Mouse (Mus musculus): ENCODE measurements around the gene Atxn7.

Atxn7 gene

GRCm38 (mm10) chr14:14062531-14063245 lies 101.4 kb downstream of the Atxn7 start:
- no peak for DNase-seq (ENCODE audit: extremely low read depth, insufficient read length, low spot score)

DNA sequence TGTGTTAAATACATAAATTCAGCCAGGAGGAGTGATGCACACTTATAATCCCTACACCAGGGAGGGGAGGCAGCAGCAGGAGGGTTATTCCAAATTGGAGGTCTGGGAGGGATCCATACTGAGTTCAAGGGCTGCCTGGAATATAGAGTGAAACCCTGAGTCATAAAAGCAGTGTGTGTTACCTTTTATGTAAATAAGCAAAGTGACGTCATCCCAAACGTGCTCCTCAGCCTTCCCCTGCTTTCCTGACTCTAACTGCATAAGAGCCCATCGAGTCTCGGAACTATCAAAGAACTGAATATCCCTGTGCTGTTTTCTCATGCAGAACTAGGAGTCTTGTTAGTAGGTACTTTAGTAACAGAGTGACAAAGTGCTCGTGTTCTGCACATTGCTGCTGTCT lies 102.1 kb downstream of the Atxn7 start:
- no peak for DNase-seq (ENCODE audit: extremely low read depth, insufficient read length, low spot score)

DNA sequence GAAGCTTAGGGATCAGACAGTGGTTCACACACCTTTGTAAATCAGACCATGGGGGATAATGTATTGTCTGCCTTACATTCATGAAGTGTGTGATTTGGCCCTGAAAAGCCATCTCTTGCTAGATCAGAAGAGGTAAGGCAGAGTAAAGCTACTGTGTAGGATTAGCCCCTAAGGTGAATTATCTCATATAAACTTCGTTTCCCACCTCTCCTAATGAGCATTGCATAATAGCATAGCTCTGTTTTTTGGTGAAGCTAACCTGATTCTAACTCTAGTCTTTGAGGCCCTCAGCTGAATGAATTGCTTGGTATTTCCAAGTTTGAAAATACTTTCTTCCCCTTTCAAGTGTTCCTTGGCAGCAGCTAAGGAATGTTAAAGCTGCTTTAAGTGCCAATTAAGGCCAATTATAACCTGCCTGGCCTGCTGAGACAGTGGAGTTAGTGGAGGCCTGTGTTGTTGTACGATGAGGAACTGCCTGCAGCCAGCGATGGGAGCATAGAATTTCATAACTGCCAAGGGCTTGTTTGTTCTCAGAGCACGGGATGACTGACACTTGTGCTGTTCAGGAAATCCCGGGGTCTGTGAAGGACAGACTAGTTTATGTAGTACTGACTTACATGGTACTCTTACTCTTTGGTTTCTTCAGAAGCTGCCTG lies 103.4 kb downstream of the Atxn7 start:
- DNase-seq (ENCODE audit: extremely low read depth, insufficient read length, low spot score) = no peak

DNA sequence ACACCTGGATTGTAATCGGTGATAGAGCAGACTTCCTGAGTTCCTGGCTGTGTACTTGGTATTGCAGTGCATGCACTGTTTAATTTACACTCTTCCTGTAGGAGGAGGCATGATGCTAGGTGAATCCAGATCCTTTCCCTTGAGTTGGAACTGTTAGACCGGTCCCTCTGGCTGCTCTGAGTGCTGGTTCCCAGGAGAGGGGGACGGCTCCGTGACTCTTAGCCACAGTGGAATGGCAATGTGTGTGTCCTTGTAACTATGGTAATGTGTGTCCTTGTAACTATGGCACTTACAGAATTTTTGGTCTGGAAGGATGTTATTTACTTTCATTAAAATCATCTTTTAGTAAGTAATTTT lies 103.9 kb downstream of the Atxn7 start:
- no peak for DNase-seq (ENCODE audit: extremely low read depth, insufficient read length, low spot score)

GRCm38 (mm10) chr14:14066241-14066640 lies 105.0 kb downstream of the Atxn7 start:
- DNase-seq (ENCODE audit: extremely low read depth, insufficient read length, low spot score) = no peak

DNA sequence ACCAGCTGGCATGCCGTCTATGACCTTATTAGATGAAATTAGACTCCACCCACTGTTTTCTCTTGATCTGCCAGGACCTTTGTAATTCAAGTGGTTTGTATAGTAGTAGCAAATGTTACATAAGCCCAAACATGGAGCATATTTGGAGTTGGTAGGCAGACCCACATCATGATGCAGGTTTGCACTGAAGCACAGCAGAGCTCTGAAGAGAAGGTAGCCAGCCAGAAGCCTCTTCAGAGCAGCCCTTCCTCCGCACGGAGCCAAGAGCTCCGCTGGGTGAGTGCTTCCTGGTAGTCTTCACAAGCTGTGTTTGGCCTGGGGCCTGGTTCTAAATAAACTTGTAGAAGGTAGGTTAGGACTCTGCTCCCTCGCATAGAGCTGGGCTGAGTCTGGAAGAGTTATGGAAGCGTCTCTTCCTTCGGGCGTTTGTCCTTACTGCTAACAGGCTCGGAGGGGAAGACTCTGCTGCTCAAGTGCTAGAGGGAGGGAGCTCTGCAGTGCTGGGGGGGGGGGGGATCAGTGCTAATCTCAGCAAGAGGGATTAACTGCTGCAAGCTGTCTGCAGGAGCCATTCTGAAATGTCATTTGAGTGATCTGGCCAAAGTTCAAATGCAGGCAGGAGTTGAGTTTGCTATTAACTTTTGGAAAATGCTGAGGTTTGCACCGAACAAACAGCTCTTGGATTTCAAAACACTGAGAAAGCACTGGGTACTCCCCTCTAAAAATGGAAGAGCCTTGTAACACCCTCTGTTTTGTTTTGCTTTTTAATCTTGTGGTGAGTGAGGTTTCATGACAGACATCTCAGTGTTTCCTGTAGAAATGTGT lies 106.6 kb downstream of the Atxn7 start:
- no peak for DNase-seq (ENCODE audit: extremely low read depth, insufficient read length, low spot score)

DNA sequence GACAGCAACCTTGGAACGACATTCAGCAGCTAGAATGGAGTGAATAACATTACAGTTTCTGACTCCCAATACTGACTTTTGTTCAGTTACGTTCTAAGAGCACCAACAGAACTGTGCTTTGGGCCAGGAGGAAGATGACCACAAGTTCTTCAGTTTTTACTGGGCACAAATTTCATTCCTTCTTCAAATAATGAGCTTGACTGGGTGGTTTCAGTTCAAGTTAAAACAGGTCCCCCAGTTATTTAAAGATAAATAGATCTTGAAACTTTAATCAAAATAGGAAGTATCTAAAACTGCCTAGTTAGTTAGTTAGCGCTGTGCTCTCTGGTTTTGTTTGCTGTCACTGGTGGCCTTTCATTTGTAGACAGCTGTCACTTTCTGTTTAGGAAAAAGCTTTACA lies 107.3 kb downstream of the Atxn7 start:
- DNase-seq (ENCODE audit: extremely low read depth, insufficient read length, low spot score) = no peak

DNA sequence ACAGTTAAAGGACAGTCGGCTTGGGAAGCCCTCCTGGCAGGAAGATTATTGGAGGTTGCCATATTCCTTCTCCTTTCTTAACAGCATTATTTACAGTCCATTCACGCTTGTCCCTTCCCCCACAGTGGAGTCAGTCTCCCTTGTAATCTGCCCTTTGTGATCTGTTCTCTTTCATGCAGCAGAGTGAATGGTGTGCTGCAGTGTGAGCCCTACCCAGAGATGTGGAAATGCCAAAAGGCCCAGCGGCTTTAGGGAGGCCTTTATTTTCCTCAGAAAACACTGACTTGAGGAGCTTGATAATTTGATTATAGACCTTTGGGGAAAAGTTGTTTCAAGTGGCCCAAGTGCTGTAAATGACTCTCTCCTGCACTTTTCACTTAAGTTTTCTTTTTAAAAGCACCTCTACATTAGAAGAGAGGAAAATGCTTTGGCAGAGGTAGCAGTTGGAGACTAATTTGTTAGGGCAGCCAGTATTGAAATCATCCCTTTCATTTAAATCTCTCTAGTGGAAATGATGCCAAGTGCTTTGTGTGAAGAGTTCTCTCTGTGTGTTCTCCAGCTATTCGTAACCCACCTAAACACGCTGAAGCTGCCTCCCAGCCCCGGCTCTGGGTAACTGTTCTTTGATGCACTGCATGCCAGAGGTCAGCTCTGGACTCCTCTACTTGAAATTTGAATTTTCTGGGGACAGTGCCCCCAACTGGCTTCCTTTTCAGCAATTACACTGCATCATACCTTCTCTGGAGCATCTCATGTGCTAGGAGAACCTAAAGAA lies 109.5 kb downstream of the Atxn7 start:
- DNase-seq (ENCODE audit: extremely low read depth, insufficient read length, low spot score) = no peak

DNA sequence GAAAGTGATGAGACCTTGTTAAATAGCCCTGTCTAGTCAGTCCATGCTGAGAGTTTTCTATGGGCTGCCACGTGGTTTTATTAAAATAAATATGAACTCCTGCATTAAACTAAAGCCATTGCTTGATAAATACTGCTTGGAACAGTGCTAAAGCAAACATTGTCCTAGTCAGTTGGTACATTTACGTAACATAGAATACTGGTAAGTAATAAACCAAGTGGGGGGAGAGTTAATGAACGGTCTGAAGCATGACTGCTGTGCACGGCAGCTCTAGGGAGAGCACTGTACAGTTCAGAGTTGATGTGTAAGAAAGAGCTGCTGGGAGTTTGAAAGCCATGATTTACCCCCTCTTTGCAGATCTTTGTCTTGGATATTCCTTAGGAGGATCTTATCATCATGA lies 110.2 kb downstream of the Atxn7 start:
- no peak for DNase-seq (ENCODE audit: extremely low read depth, insufficient read length, low spot score)

DNA sequence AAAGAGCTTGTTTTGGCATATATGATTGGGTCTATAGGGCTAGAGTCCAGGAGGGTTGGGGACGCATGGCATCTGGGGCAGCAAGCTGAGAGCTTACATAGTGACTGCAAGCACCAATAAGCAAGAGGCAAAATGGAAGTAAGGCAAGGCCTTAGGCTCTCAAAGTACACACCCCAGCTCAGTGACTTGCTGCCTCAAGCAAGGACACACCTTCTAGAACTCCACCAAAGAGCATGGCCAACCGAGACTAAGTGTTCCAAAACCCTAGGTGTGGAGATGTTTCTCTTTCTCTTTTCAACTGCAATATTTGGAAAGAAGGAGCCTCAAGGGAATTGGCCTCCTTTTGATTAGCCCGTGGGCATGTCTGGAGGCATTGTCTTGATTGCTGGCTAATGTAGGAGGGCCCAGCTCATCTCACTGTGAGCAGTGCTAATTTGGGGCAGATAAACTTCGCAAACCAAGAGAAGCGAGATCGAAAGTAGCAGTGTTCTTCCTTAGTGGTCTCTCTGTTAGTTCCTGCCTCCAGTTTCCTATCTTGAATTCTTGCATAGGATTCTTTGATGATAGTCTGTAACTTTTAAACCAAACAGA lies 119.5 kb downstream of the Atxn7 start:
- DNase-seq (ENCODE audit: extremely low read depth, insufficient read length, low spot score) = no peak

DNA sequence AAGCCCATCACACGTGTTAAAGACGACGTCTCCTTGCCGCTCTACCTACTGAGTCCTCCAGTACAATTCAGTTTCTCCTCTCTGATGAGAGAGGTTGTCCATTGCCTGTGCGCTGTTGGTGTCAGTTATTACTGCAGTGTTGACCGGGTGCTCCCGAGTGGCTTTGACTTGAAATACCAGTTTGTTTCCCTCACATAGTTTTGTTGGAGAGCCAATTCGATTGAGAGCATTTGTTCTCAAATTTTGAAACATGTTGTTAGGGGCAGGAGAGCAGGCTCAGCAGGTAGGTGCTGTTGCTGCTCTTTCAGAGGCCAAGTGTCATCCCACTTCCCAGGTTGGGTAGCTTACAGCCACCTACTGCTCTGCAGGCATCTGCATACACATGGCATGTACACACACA lies 122.6 kb downstream of the Atxn7 start:
- DNase-seq (ENCODE audit: extremely low read depth, insufficient read length, low spot score) = no peak

DNA sequence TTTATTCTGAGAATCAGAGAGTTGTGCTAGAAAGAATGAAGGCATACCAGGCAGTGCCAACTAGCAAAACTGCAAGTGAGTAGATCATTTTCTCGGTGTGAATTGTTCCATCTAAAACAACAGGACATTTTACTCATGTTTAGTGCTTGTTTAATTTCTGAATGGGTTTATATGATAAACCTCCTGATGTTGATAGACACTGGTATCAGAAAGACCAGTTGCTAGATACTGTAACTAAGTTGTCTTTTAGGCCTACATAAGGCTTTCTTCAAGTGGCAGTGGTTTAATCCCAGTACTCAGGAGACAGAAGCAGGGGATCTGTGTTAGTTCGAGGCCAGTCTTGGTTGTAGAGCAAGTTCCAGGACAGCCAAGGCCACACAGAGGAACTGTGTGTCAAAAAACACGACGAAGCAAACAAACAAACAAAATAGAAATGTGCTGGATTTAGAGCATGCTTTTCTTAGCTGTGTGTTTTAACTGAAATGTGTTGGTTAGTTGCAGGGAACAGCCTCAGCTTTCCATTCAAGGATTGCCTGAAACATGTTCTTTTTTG lies 125.5 kb downstream of the Atxn7 start:
- no peak for DNase-seq (ENCODE audit: extremely low read depth, insufficient read length, low spot score)

DNA sequence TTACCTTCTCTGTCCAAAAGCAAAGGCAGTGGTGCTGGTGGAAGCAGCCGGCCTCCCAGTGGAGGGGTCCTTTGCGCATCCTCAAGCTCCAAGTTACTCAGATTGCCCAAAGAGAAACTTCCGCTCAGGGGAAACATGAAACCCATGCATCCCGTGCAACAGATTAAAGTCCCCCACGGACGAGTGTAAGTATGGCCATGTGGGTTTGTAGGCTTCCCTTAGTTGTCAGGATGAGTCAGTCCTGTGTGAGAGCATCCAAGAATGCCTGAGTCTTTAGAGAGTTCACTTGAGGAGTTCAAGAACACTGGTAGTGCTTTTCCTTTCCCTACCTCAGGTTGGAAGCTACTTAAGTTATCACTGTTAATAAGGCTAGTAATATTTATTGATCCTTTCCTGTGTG lies 126.1 kb downstream of the Atxn7 start:
- no peak for DNase-seq (ENCODE audit: extremely low read depth, insufficient read length, low spot score)

DNA sequence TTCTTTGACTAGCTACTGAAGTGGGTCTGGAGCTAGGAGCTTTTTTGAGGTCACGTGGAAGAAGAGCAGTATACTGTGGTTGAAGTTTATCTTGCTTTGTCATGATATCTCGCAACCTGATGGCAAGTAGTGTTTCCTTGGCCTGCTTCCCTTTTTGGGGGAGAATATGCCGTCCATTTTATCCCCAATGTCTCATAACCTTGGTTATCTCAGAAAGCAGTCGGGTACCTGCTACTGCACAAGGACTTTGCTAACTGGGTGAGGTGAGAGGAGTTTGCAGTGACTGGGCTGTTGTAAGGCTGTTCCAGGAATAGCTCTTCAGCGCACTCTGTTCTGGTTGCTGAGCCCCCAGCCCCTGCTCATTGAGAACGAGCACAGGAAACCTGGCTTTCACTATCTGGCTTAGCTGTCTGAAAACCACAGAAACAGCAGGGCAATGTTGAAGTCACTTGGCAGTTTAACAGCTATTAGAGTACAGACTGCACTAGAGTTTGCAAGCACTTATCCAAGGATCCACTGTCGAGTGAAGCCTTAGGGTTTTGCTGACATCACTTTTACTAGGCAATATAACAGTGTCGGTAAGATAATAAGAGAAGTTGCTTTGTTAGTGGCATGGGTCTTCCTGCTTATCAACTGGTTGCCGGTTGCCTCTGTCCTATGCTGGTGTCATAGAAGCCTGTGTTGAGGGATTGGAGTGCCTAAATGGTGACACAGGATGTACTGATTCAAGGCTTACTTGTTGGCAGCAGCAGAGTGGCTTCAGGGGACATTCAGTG lies 127.0 kb downstream of the Atxn7 start:
- DNase-seq (ENCODE audit: extremely low read depth, insufficient read length, low spot score) = no peak

- DNase-seq (ENCODE audit: extremely low read depth, insufficient read length, low spot score) = no peak
Observed at GRCm38 (mm10) chr14:14090571-14090970, 129.3 kb downstream of the Atxn7 start.

DNA sequence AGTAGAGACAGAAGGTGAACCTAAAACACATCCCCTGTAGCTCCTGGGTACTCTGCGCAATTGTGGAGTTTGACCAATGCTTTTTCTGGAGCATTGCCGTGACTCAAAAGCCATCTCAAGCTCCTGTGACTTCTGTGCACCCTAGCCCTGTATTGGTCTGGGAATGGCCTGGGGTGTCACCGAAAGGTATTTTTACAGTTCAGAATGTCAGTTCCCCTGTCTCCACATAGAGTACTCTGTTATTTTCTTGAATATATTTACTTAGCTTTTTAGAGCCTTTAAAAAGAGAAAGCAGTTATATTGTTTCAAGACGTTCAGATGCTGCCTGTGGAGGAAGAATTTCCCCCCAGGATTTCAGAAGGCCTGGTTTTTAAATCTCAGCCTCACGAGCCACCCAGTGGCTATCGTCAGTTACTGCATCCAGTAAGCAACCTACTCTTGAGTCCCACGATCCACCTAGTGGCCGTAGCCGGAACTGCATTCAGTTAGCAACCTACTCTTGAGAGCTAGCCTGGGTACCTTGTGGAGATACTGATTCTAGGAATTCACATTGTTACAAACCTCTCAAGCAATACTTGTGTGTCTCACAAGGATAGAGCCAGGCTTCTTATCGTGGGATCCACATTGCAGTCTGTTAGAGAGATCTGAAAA lies 137.2 kb downstream of the Atxn7 start:
- no peak for DNase-seq (ENCODE audit: extremely low read depth, insufficient read length, low spot score)

DNA sequence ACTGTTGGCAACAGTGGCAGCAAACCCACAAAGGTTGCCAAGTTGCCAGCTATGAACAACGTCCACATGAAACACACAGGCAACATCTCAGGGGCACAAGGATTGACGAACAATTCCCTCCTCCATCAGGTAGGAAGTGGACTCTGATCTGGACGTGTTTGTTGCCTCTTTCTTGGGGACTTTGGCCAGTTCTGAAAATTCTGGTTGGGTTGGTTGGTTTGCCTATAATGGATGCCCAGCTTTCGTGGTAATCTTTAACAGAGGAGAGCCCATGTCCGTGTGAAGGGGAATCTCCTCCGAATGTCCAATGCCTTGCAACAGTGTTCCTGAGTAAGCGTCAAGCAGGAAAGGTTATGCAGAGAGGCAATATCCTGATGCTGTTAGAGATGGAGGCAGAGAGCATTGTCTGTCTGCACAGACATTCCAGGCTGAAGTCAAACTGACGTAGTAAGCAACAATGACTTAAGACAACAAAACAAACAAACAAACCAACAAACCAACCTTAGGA lies 139.6 kb downstream of the Atxn7 start:
- no peak for DNase-seq (ENCODE audit: extremely low read depth, insufficient read length, low spot score)

- DNase-seq (ENCODE audit: extremely low read depth, insufficient read length, low spot score) = no peak
Observed at GRCm38 (mm10) chr14:14101296-14101695, 140.1 kb downstream of the Atxn7 start.

All from 3134 (cell line).